Mouse (Mus musculus): ENCODE results near the gene Lnx2. TPM values are rescaled to one million over a fixed set of nuclear protein-coding genes. Genes with fewer than 3 reads are reported as not detected.
A peak's percentile ranks its signal among the peaks of the same experiment; 100 is the strongest.

Gene Lnx2
- polyA plus RNA-seq, 1 experiment from 2014 or later = 4.7 TPM

DNA sequence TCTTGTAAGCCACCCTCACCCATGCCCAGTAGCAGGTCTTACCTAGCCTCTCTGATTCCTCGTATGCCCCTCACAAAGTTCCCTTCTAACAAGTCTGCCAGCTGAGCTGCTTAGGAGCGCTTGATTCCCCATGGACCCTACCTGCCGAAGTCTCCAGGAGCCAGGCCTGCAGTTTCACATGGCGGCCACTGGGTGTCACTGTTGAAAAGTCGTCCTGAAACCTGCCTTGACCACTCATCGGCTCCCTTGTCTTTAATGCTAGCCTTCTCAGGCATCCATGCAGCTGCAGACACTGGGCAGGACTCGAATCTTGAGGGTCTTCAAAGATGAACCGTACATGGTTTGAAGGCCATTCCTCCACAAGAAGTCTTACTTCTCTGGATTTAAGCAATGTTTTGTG lies 93.2 kb downstream of the Lnx2 start:
- H3K27me3 ChIP-seq = peaks cover 21% of the 10 kb centered on the region

DNA sequence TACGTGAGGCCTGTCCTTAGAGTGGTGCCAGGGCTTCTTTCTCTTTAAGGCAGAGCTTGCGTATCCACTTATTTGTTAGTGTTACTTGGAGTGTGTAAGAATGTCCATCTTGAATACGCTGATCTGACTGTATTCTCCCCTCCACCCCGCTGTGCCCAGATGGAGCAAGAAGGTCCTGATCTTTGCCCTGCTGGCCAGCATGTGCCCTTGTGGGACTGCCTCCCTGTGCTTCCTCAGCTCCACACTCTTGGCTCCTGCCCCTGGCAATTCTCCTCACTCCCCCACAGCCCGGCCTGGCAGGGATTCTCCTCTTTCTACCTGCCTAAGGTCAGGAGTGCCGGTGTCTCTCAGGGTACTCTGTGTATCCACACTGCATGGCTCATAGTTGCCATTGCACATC lies 95.0 kb downstream of the Lnx2 start:
- no peak overlapping the region for H3K9ac ChIP-seq
- no peak for ATAC-seq (ENCODE audit: insufficient read depth)
- H3K36me3 ChIP-seq (replicated peaks) = no peaks in the 10 kb centered on the region
- WGBS (ENCODE audit: insufficient replicate concordance) = 67% methylated on average over 6 of the region's 6 CpGs
- no peak overlapping the region for H3K27ac ChIP-seq (replicated peaks)
- H3K9me3 ChIP-seq (replicated peaks) = no peaks in the 10 kb centered on the region
- H3K27me3 ChIP-seq = peaks cover 18% of the 10 kb centered on the region
- H3K4me3 ChIP-seq (replicated peaks) = no peak overlapping the region
- no peak overlapping the region for H3K4me2 ChIP-seq
- no peaks in the 10 kb centered on the region for H3K4me1 ChIP-seq (replicated peaks)

More for the DNA sequence above, 93.2 kb downstream of the Lnx2 start:
- Histone ChIP-seq H3K36me3 (replicated peaks) (no peaks in the 10 kb centered on the region), H3K4me2 (no peak overlapping the region), H3K9ac (no peak overlapping the region), H3K27ac (replicated peaks) (no peak overlapping the region), H3K4me1 (replicated peaks) (no peaks in the 10 kb centered on the region), H3K9me3 (replicated peaks) (no peaks in the 10 kb centered on the region), H3K4me3 (replicated peaks) (no peak overlapping the region)
- no peak for ATAC-seq (ENCODE audit: insufficient read depth)
- 10% methylated on average over 8 of the region's 8 CpGs for WGBS (ENCODE audit: insufficient replicate concordance)

GRCm38 (mm10) chr5:146974781-146975123 lies 101.6 kb downstream of the Lnx2 start:
- no peak overlapping the region for H3K4me3 ChIP-seq (replicated peaks)
- no peak for ATAC-seq (ENCODE audit: insufficient read depth)
- H3K9ac ChIP-seq = no peak overlapping the region
- no peaks in the 10 kb centered on the region for H3K9me3 ChIP-seq (replicated peaks)
- H3K27ac ChIP-seq (replicated peaks) = no peak overlapping the region
- 53% methylated on average over 13 of the region's 13 CpGs for WGBS (ENCODE audit: insufficient replicate concordance)
- H3K4me2 ChIP-seq = no peak overlapping the region
- no peaks in the 10 kb centered on the region for H3K36me3 ChIP-seq (replicated peaks)
- H3K27me3 ChIP-seq = no peaks in the 10 kb centered on the region
- peaks cover 14% of the 10 kb centered on the region for H3K4me1 ChIP-seq (replicated peaks)

- Histone ChIP-seq H3K36me3 (replicated peaks) (no peaks in the 10 kb centered on the region), H3K4me2 (no peak overlapping the region), H3K27ac (replicated peaks) (no peak overlapping the region), H3K27me3 (no peaks in the 10 kb centered on the region), H3K9me3 (replicated peaks) (no peaks in the 10 kb centered on the region), H3K9ac (no peak overlapping the region), H3K4me3 (replicated peaks) (no peak overlapping the region), H3K4me1 (replicated peaks) (peaks cover 14% of the 10 kb centered on the region)
- 63% methylated on average over 25 of the region's 25 CpGs for WGBS (ENCODE audit: insufficient replicate concordance)
- no peak for ATAC-seq (ENCODE audit: insufficient read depth)
Observed at GRCm38 (mm10) chr5:146973858-146974780, 102.3 kb downstream of the Lnx2 start.

GRCm38 (mm10) chr5:146973353-146973752 lies 103.0 kb downstream of the Lnx2 start:
- Histone ChIP-seq H3K27me3 (no peaks in the 10 kb centered on the region), H3K9me3 (replicated peaks) (no peaks in the 10 kb centered on the region), H3K27ac (replicated peaks) (no peak overlapping the region), H3K4me1 (replicated peaks) (peaks cover 14% of the 10 kb centered on the region), H3K4me3 (replicated peaks) (no peak overlapping the region), H3K9ac (no peak overlapping the region), H3K36me3 (replicated peaks) (no peaks in the 10 kb centered on the region), H3K4me2 (no peak overlapping the region)
- peak; percentile 49 for ATAC-seq (ENCODE audit: insufficient read depth)
- 69% methylated on average over 9 of the region's 9 CpGs for WGBS (ENCODE audit: insufficient replicate concordance)

DNA sequence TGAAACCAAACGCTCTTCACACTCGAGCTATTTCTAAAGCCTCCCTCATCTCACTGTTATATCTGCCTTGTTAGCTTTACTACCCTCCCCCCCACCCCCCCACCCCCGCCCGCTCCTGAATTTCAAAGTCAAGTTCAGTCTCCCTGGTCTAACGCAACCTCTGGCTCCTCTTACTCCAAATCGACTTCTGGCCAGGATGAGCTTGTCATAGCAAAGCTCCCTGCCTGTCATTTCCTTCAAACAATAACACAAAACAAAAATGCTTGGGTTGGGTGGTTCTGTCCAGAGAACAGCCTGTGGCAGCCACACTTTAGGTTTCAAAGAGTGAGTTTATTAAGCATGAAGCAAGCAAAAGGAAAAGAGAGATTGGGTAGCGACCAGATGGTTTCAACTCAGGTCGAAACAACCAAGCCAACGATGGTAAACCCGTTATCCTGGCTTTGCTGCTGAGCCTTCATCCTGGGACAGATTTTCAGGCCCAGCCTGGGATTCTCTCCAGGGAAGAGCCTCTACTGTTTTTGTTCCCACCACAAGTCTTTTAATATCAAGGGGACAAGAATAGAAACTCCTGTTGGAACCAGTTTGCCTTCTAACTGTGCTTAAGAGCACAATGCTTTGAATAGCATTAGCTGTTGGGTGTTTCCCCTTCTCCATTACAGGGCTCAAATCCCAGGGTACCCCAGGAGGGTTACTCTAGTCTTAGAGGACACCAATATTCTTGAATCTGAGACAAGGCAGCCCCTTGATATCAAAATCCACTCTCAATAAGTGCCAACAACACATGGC lies 104.4 kb downstream of the Lnx2 start:
- H3K27me3 ChIP-seq = no peaks in the 10 kb centered on the region
- H3K4me2 ChIP-seq = no peak overlapping the region
- ATAC-seq (ENCODE audit: insufficient read depth) = no peak
- no peaks in the 10 kb centered on the region for H3K36me3 ChIP-seq (replicated peaks)
- H3K4me1 ChIP-seq (replicated peaks) = peaks cover 14% of the 10 kb centered on the region
- WGBS (ENCODE audit: insufficient replicate concordance) = 51% methylated on average over 10 of the region's 10 CpGs
- H3K9ac ChIP-seq = no peak overlapping the region
- no peaks in the 10 kb centered on the region for H3K9me3 ChIP-seq (replicated peaks)
- no peak overlapping the region for H3K27ac ChIP-seq (replicated peaks)
- no peak overlapping the region for H3K4me3 ChIP-seq (replicated peaks)

- no peak for ATAC-seq (ENCODE audit: insufficient read depth)
- Histone ChIP-seq H3K27ac (replicated peaks) (no peak overlapping the region), H3K4me2 (no peak overlapping the region), H3K4me1 (replicated peaks) (peaks cover 8% of the 10 kb centered on the region), H3K9ac (no peak overlapping the region), H3K27me3 (no peaks in the 10 kb centered on the region), H3K36me3 (replicated peaks) (no peaks in the 10 kb centered on the region), H3K4me3 (replicated peaks) (no peak overlapping the region), H3K9me3 (replicated peaks) (no peaks in the 10 kb centered on the region)
- 65% methylated on average over 13 of the region's 13 CpGs for WGBS (ENCODE audit: insufficient replicate concordance)
Observed at GRCm38 (mm10) chr5:146968695-146969393, 107.5 kb downstream of the Lnx2 start.

Other genes starting within 250 kb of the Lnx2 start
- 224 and 276 TPM in 2 replicates for gene Rpl21, start 243.7 kb downstream of the Lnx2 start, polyA plus RNA-seq (2015; fragmentation: Nextera tagmentation; extraction: Ambion mirVana)
- gene Rasl11a, start 231.5 kb downstream of the Lnx2 start, polyA plus RNA-seq (2015; fragmentation: Nextera tagmentation; extraction: Ambion mirVana) = 1.8 and 2.1 TPM in 2 replicates
- 44.6 and 47.4 TPM in 2 replicates for gene Gtf3a, start 127.9 kb downstream of the Lnx2 start, polyA plus RNA-seq (2015; fragmentation: Nextera tagmentation; extraction: Ambion mirVana)
- gene Mtif3, start 112.8 kb downstream of the Lnx2 start, polyA plus RNA-seq (2015; fragmentation: Nextera tagmentation; extraction: Ambion mirVana) = 9.4 and 11.6 TPM in 2 replicates
- gene Polr1d, start 464 bp upstream of the Lnx2 start, polyA plus RNA-seq (2015; fragmentation: Nextera tagmentation; extraction: Ambion mirVana) = 62.4 and 68.0 TPM in 2 replicates
- not detected in 2 replicates for gene Gsx1, start 112.1 kb upstream of the Lnx2 start, polyA plus RNA-seq (2015; fragmentation: Nextera tagmentation; extraction: Ambion mirVana)
- gene Pdx1, start 193.4 kb upstream of the Lnx2 start, polyA plus RNA-seq (2015; fragmentation: Nextera tagmentation; extraction: Ambion mirVana) = not detected in 2 replicates
- gene Cdx2, start 230.7 kb upstream of the Lnx2 start, polyA plus RNA-seq (2015; fragmentation: Nextera tagmentation; extraction: Ambion mirVana) = not detected in 2 replicates
- 1.0 and 1.5 TPM in 2 replicates for gene Urad, start 245.9 kb upstream of the Lnx2 start, polyA plus RNA-seq (2015; fragmentation: Nextera tagmentation; extraction: Ambion mirVana)